Mouse (Mus musculus): ENCODE results near the gene Kcnq1.
A peak's percentile ranks its signal among the peaks of the same experiment; 100 is the strongest.

Gene Kcnq1

DNA sequence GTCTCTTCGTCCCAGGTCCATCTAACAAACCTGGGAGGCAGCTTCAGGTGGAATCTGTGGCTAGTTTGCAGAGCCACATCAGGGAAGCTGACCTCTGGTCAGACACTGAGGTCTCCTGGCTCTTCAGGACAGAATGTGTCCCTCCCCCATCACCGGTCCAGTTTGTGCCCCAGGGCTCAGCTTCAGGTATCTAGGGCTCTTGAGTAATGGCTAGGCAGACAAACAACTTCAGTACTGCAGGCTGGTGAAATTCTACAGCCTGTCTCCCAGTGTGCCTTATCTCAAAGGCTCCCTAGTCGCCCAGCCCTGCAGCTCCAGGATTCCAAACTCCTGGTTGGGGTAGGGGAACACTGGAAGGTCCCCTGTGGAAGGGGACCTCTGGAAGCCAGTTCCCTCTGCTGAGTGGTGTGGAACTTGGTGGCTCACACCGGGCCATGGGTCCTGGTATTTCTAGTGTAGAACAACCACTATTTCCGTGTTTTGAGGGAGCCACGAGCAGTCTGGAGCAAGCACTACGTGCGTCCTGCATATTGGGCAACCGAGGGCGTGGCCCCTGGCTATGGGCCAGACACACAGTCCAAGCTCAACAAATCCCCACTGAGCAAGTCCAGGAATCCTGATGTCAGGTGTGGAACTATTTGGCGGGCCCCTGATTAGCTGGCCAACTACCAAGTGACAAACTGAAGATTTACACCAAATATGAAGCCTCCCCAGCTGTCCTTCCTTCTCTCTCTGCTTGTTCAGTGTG, 207.6 kb downstream of the Kcnq1 start:
- DNase-seq (ENCODE audit: low spot score), result peak; percentile 57

- no peak for DNase-seq (ENCODE audit: low spot score)
Measured at GRCm38 (mm10) chr7:143318512-143318911, 212.3 kb downstream of the Kcnq1 start.

DNA sequence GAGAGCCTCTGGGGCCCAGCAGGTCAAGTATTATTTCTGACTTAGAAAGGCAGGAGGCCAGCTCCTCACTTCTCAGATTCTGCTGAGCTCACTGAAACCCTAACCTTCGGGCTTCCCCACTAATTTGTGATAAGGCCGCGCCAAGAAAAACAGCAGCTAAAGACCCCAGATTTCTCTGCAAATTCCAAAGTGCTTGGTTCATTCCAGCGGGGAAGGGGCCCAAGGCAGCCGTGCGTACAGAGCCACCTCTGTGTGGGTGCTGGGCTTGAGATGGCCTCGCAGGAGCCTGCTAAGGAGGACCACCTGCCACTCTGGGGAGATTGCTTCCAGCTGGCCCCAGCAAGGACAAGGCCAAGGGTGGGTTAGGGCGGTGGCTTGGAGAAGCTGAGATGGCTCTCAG, 214.2 kb downstream of the Kcnq1 start:
- DNase-seq (ENCODE audit: low spot score), result no peak

GRCm38 (mm10) chr7:143325051-143325450, 218.9 kb downstream of the Kcnq1 start:
- no peak for DNase-seq (ENCODE audit: low spot score)

GRCm38 (mm10) chr7:143328185-143328915, 222.2 kb downstream of the Kcnq1 start:
- DNase-seq (ENCODE audit: low spot score), result no peak

DNA sequence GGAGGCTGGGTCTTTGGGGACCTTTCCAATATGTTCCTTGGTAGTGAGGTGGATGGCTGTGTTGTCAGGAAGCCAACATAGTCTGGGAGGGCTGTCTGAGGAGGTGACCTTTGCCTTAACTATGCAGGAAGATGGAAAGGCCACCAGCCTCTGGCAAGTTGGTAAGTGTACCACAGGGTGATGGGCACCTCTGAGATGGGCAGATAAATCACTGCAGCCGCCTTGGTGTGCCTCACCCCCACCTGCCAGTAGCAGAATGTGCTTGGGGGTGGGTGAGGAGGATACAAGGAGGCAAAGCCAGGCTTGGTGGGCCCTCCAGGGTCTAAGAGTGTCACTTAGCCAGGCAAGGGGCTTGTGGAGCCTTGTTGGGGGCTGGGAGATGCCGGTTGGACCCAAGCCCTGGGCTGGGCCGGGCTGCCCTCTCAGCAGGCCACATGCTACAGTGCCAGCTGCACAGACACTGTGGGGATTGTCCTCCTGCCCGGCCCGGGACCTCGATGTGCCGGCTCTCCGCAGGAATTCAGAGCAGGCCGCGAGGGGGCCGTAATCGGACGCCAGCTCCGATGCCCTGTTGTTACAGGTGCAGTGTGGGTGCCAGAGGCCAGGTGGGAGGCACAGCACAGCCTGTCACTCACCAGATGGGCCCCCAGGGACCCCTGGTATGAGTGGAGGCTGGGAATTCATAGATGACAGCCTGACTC, 223.1 kb downstream of the Kcnq1 start:
- DNase-seq (ENCODE audit: low spot score), result no peak

- DNase-seq (ENCODE audit: low spot score), result no peak
Measured at GRCm38 (mm10) chr7:143333040-143333439, 226.9 kb downstream of the Kcnq1 start.

DNA sequence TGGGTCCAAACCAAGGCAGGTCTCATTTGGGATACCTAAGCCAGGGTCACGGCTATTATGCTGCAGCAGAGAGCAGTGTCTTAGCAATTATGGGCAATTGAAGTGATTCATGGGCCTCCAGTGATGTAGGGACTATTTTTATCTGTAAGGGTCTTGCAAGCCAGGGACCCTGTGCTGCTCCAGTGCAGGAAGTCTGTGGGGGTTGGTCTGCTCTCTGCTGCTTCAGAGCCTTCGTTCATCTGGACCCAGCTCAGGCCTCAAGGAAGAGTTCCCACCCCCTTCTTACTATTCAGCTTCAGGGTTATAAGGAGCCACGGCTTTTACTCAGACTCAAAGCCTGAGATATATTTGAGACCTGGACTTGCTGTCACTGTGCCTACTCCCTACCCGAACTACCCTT, 227.4 kb downstream of the Kcnq1 start:
- DNase-seq (ENCODE audit: low spot score), result no peak

GRCm38 (mm10) chr7:143338690-143339089, 232.5 kb downstream of the Kcnq1 start:
- DNase-seq (ENCODE audit: low spot score), result no peak

DNA sequence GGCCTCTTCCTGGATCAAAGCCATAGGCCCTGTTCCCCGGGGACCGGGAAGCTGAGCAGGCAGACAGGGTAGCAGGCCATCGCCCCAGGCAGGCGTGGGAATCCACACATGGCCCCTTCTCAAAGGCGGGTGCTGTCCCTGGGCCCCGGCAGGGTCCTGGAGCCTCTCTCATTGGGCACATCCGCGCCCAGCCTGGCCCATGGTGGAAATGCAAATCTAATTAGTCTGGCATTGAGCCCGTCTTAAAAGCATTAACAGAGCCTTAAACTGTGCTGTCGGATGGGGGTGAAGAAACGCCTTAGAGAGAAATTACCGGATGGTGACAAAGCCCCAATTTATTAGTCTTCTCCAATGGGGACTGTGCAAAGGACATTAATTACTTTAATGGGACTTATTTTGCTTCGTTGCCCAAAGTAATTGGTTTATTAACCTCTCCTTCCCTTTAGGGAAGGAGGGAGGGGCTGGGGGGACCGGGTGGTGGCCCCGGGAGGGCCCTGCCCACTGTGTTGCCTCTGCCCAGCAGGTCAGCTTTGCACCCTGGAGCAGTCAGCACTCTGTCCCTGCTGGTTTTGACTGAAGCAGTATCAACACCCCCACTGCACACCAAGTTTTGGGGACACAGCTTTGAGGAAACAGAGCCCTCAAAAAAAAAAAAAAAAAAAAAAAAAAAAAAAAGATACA, 234.6 kb downstream of the Kcnq1 start:
- DNase-seq (ENCODE audit: low spot score), result no peak

DNA sequence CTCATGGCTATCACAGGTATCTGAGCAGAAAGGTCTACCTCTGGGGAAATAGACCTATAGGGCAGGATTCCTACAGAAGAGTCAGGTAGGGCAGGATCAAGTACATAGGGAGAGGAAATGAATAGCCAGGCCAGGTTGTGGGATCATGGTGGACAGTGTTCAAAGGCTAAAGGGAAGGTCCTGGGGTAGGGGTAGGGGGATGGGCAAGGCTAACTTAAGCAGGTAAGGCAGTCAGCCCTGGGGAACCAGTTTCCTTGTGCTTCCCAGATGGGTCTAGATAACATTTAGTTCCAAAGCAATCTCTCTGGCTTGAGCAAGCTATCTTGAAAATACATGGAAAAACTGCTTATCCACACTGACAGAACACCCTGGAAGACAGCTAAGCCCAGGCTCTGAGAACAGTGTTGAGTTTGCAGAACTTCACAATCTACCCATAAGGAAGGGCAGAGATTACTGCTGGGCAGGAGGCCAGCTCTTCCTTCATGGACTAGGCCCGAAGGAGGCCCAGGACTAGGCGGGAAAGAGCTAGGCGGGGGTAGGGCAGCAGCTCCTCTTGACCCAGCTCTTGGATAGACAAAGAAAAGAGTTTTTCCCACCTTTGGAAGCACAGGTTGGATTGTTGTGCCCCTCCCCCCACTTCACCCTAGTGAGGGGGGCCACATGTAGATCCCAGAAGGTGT, 235.3 kb downstream of the Kcnq1 start:
- no peak for DNase-seq (ENCODE audit: low spot score)

GRCm38 (mm10) chr7:143343781-143344306, 237.7 kb downstream of the Kcnq1 start:
- no peak for DNase-seq (ENCODE audit: low spot score)

DNA sequence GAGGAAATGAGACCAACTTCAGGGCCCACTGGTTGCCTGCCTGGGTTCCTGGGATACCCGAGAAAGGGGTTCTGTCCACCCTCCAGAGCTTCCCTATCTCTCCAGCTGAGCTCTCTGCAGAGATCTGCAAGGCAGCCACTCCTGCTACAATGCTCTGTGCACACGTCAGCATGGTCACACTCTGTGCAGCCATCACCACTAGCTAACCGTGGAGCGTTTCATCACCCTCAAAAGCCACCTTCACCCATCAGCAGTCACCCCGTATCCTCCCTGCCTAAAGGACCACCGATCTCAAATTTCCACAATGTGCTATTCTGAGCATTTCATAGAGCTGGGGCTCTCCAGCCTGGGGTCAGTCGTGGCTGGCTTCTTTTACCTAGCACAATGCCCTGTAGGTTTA, 243.1 kb downstream of the Kcnq1 start:
- DNase-seq (ENCODE audit: low spot score), result no peak

DNA sequence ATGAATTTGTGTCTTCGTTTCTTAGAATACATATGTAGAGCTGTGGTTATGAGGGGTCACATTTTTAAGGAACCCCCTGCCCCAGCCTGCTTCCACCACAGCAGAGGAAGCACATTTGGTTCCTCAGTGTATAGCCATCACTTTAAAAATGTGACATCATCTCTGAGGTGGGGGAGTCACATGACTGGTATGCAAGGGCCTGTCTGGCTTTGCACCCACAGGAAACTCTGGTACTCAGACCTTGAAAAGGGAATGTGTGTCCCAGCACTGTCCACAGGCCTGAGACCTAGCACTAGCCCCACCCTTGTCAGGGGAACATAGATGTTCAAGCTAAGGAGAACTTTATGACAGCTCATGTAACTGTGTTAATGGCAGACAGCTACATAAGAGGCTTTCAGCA, 243.7 kb downstream of the Kcnq1 start:
- DNase-seq (ENCODE audit: low spot score), result no peak

DNA sequence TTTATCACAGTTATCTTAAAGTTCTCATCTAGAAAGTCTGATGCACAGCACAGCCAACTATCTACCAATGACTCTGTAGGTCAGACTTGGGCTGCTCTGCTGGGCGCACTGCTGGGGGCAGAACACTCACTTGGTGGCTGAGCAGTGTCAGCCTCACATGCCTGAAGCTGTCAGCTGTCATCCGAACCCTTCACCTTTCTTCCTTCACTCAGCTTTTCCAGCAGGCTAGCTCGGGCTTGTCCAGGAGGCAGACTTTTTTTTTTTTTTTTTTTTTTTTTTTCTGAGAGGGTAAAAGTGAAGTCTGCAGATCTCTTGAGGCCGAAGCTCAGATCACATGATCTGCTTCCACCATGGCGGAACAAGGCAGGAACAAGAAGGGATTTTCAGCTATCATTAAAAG, 249.7 kb downstream of the Kcnq1 start:
- DNase-seq (ENCODE audit: low spot score), result no peak

GRCm38 (mm10) chr7:143357109-143357508, 250.9 kb downstream of the Kcnq1 start:
- no peak for DNase-seq (ENCODE audit: low spot score)

DNA sequence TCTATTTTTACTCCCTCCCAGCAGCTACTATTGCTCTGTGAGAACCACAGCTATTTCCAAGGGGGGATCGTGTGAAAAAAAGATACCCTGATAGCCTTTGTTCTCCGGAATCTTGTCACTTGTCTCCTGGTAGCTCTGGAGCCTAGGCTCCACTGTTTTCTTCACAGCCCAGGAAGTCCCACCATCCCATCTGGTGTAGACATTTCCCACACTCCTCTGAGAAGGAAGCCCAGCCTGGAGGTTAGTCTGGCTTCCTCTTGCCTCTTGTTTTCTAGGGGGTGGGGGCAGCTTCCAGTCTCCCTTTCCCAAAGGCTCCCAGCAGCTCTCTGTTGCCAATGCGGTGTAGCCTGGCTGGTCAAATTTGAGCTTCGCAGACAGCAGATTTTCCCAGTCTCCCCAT, 251.7 kb downstream of the Kcnq1 start:
- no peak for DNase-seq (ENCODE audit: low spot score)

GRCm38 (mm10) chr7:143359762-143360161, 253.6 kb downstream of the Kcnq1 start:
- DNase-seq (ENCODE audit: low spot score), result no peak

GRCm38 (mm10) chr7:143360776-143361175, 254.6 kb downstream of the Kcnq1 start:
- DNase-seq (ENCODE audit: low spot score), result no peak

DNA sequence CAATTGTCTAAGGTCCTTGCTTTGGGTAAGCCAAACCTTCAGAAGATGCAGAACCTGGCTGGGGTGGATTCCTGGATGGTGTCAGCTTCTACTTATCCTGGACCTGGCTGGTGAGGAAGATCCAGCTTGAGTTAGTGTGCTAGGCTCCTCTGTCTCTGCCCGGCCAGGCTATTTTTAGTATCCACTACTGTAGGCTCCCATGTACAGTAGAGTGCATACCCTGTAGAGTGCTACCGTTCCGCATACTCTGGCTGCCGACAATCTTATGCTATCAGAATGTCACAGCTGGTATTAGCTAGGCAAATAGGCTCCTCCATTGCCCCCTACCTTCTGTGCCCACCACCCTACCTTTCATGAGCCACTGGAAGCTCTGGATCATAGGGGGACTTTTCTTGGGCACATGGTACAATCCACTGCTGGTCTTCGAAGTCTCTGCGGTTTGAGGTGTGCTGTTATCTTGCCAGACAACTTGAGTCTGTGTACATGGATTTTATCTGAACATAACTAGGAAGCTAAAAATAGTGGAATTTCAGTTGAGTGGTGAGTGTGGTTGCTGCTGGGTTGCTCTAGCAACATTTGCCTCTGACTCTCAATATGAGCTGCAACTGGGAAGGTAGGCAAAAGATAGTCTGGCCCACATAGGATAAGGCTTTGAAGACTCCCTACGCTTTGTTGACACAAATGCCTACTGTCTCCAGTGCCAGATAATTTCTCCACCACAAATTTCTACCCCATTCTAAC, 258.1 kb downstream of the Kcnq1 start:
- no peak for DNase-seq (ENCODE audit: low spot score)
